Mouse (Mus musculus) CH12.LX (cell line): ENCODE results near the gene Adam11. TPM values are rescaled to one million over a fixed set of nuclear protein-coding genes. Genes with fewer than 3 reads are reported as not detected.

Experiments
- DNase-seq: peaks from one replicate; pipeline ENCODE4 v3.0.0-alpha.2; 2013; ENCODE audit errors: extremely low read depth
- H3K27ac ChIP-seq: 2 replicates; pipeline ENCODE4 v1.5.1; 2012; ENCODE audit warnings: low read depth, mild to moderate bottlenecking, control low read depth, moderate library complexity; ENCODE audit not compliant: insufficient read depth
- H3K27me3 ChIP-seq: replicated peaks from 2 replicates; pipeline ENCODE3; 2012; ENCODE audit warnings: inconsistent platforms
- H3K36me3 ChIP-seq, 2 experiments: replicated peaks in 1 of 2; 2 replicates each; pipeline versions ENCODE3 to v1.6.1; 2012; ENCODE audit warnings: inconsistent platforms in 1 of 2, low read length in 1 of 2, mild to moderate bottlenecking in 1 of 2, mixed read lengths in 1 of 2, moderate library complexity in 1 of 2; ENCODE audit not compliant: control insufficient read depth in 1 of 2, insufficient read depth in 1 of 2
- H3K4me1 ChIP-seq, 2 experiments: 2 replicates each; pipeline ENCODE4 v1.6.1; 2012; ENCODE audit warnings: inconsistent platforms in 1 of 2, moderate library complexity in 1 of 2; ENCODE audit not compliant: insufficient read depth in 2 of 2, control insufficient read depth in 1 of 2
- H3K4me2 ChIP-seq: 2 replicates; pipeline ENCODE4 v1.6.1; 2012; ENCODE audit warnings: low read depth, mild to moderate bottlenecking, control low read depth; ENCODE audit not compliant: poor library complexity, insufficient read depth, severe bottlenecking
- H3K4me3 ChIP-seq, 3 experiments: fragments of 150-350 bp in 1 of 3; sonication (generic) in 1 of 3; replicated peaks in 1 of 3; 2 replicates each; pipeline versions ENCODE3 to v1.5.1; 2011 to 2012; ENCODE audit warnings: low read depth in 2 of 3, low read length in 2 of 3, mild to moderate bottlenecking in 2 of 3, moderate library complexity in 2 of 3, control low read depth in 1 of 3, improper control_type of control experiment in 1 of 3, inconsistent platforms in 1 of 3, mixed read lengths in 1 of 3; ENCODE audit not compliant: poor library complexity in 1 of 3
- H3K79me2 ChIP-seq: replicated peaks from 2 replicates; pipeline ENCODE4 v1.6.1; 2012; ENCODE audit warnings: mild to moderate bottlenecking, moderate library complexity; ENCODE audit not compliant: control insufficient read depth, poor library complexity, insufficient read depth, severe bottlenecking; ENCODE audit errors: extremely low read depth
- H3K9ac ChIP-seq: 2 replicates; pipeline ENCODE4 v1.6.1; 2012; ENCODE audit warnings: low read depth, mild to moderate bottlenecking, control low read depth, moderate library complexity; ENCODE audit not compliant: insufficient read depth
- H3K9me3 ChIP-seq: replicated peaks from 2 replicates; pipeline ENCODE3; 2012; ENCODE audit warnings: low read length, inconsistent platforms, mixed read lengths
- CHD1 ChIP-seq: IDR thresholded peaks from 2 replicates; pipeline ENCODE4 v1.6.1; 2012; ENCODE audit warnings: low read depth, low read length, improper control_type of control experiment, inconsistent platforms
- CHD2 ChIP-seq: IDR thresholded peaks from 2 replicates; pipeline ENCODE4 v1.6.1; 2011; ENCODE audit warnings: low read length, improper control_type of control experiment
- CTCF ChIP-seq, 2 experiments: IDR thresholded peaks in 1 of 2; conservative IDR thresholded peaks in 1 of 2; 2 replicates each; pipeline ENCODE4 v1.5.1; 2011 to 2012; ENCODE audit warnings: low read depth in 2 of 2, low read length in 2 of 2, improper control_type of control experiment in 1 of 2, inconsistent platforms in 1 of 2, mild to moderate bottlenecking in 1 of 2, moderate library complexity in 1 of 2
- E2F4 ChIP-seq: IDR thresholded peaks from 2 replicates; pipeline ENCODE4 v1.6.1; 2011; ENCODE audit warnings: low read depth, low read length, improper control_type of control experiment; ENCODE audit not compliant: insufficient replicate concordance
- IRF4 ChIP-seq: IDR thresholded peaks from 2 replicates; pipeline ENCODE4 v1.6.1; 2014; ENCODE audit warnings: low read depth, mild to moderate bottlenecking, inconsistent platforms, low read length, improper control_type of control experiment
- MAFK ChIP-seq: IDR thresholded peaks from 2 replicates; pipeline ENCODE4 v1.6.1; 2011; ENCODE audit warnings: low read length, improper control_type of control experiment; ENCODE audit not compliant: insufficient replicate concordance
- MAX ChIP-seq: IDR thresholded peaks from 2 replicates; pipeline ENCODE4 v1.6.1; 2011; ENCODE audit warnings: low read length, improper control_type of control experiment
- MAZ ChIP-seq: IDR thresholded peaks from 2 replicates; pipeline ENCODE4 v1.6.1; 2012; ENCODE audit warnings: low read depth, mild to moderate bottlenecking, inconsistent platforms, low read length, improper control_type of control experiment, moderate library complexity
- MEF2A ChIP-seq: IDR thresholded peaks from 2 replicates; pipeline ENCODE4 v1.6.1; 2014; ENCODE audit warnings: low read depth, mild to moderate bottlenecking, inconsistent platforms, low read length, improper control_type of control experiment, borderline replicate concordance
- MXI1 ChIP-seq: IDR thresholded peaks from 2 replicates; pipeline ENCODE4 v1.6.1; 2011; ENCODE audit warnings: mild to moderate bottlenecking, low read depth, low read length, improper control_type of control experiment
- NELFE ChIP-seq: IDR thresholded peaks from 2 replicates; pipeline ENCODE4 v1.6.1; 2011; ENCODE audit warnings: low read depth, low read length, improper control_type of control experiment
- NRF1 ChIP-seq: IDR thresholded peaks from 2 replicates; pipeline ENCODE4 v1.6.1; 2014; ENCODE audit warnings: low read depth, mild to moderate bottlenecking, inconsistent platforms, low read length, improper control_type of control experiment, moderate library complexity
- RCOR1 ChIP-seq: conservative IDR thresholded peaks from 2 replicates; pipeline ENCODE4 v1.6.1; 2012; ENCODE audit warnings: low read depth, mild to moderate bottlenecking, inconsistent platforms, low read length, improper control_type of control experiment
- SMC3 ChIP-seq: IDR thresholded peaks from 2 replicates; pipeline ENCODE4 v1.6.1; 2011; ENCODE audit warnings: low read depth, low read length, improper control_type of control experiment
- UBTF ChIP-seq: IDR thresholded peaks from 2 replicates; pipeline ENCODE4 v1.6.1; 2012; ENCODE audit warnings: low read depth, mild to moderate bottlenecking, inconsistent platforms, low read length, improper control_type of control experiment, moderate library complexity
- USF1 ChIP-seq: IDR thresholded peaks from 2 replicates; pipeline ENCODE4 v1.6.1; 2014; ENCODE audit warnings: low read depth, mild to moderate bottlenecking, inconsistent platforms, low read length, improper control_type of control experiment
- ZKSCAN1 ChIP-seq: IDR thresholded peaks from 2 replicates; pipeline ENCODE4 v1.6.1; 2012; ENCODE audit warnings: low read depth, inconsistent platforms, low read length, improper control_type of control experiment, borderline replicate concordance
- ZMIZ1 ChIP-seq: IDR thresholded peaks from 2 replicates; pipeline ENCODE4 v1.6.1; 2012; ENCODE audit warnings: low read depth, mild to moderate bottlenecking, inconsistent platforms, low read length, improper control_type of control experiment
- dilution Hi-C: fragments of 300-500 bp; cut with MboI; formaldehyde crosslinking; loops from 2 replicates; pipeline ENCODE4 v1.14.3; 2020; ENCODE audit warnings: low sequenced_read_pairs; ENCODE audit not compliant: extremely low pct_unique_long_range_greater_than_20kb, extremely low pct_ligation_motif_present
- in situ Hi-C: fragments of 300-500 bp; cut with MboI; formaldehyde crosslinking; loops from 3 replicates; pipeline ENCODE4 v1.14.3; 2019; ENCODE audit warnings: low sequenced_read_pairs, low pct_ligation_motif_present, low pct_unique_long_range_greater_than_20kb, mixed read lengths
- polyA plus RNA-seq: library from polyadenylated mRNA; unstranded; fragments of >175 nt; gene quantifications from 2 replicates; pipeline ENCODE4 v1.2.1, GENCODE M21; 2012; ENCODE audit warnings: low read depth; ENCODE audit not compliant: insufficient read length
- total RNA-seq, 2 experiments: library from RNA; depleted of rRNA; stranded (reverse); fragments of 300-350 nt in 1 of 2; fragments of >200 nt in 1 of 2; gene quantifications; 2 replicates each; pipeline ENCODE4 v1.2.3; 2012 to 2014

Adam11 gene
- total and polyA plus RNA-seq, 3 experiments = not detected

GRCm38 (mm10) chr11:102780271-102780985, 19.2 kb downstream of the Adam11 start:
- peaks cover 94% of the 10 kb centered on the region for H3K27me3 ChIP-seq
- H3K79me2 ChIP-seq = no peaks in the 10 kb centered on the region
- H3K9me3 ChIP-seq = peaks cover 12% of the 10 kb centered on the region
- 0 out of 4 replicates have a peak, but pooled peaks cover 0 to 2% of the 10 kb centered on the region in 2 experiments for H3K4me1 ChIP-seq
- no peaks in the 10 kb centered on the region for H3K36me3 ChIP-seq
- H3K4me3 ChIP-seq = no peak overlapping the region
- dilution Hi-C loops = no loop called here
- in situ Hi-C loops = loop anchor here (5.0 kb wide), 1 partner anchor 62 kb away; no protein-coding TSS in a partner anchor
- H3K4me2 ChIP-seq = no peak overlapping the region
- DNase-seq = no peak
- TF ChIP-seq MXI1 (no peak), UBTF (no peak), SMC3 (no peak), MEF2A (no peak), ZMIZ1 (no peak), MAX (no peak), E2F4 (no peak), MAZ (no peak), CTCF (conservative IDR thresholded peaks at IDR 0.05 in 1 of 2, IDR thresholded peaks at IDR 0.05 in 1 of 2; ENCODE audit: low read depth in 2 of 2, low read length in 2 of 2) (no peak), NELFE (no peak), MAFK (no peak)
- no peak overlapping the region for H3K27ac ChIP-seq
- no peak overlapping the region for H3K9ac ChIP-seq

GRCm38 (mm10) chr11:102780986-102781351, 19.7 kb downstream of the Adam11 start:
- peaks cover 92% of the 10 kb centered on the region for H3K27me3 ChIP-seq
- H3K4me1 ChIP-seq = 0 out of 4 replicates have a peak, but pooled peaks cover 0 to 2% of the 10 kb centered on the region in 2 experiments
- no peak overlapping the region for H3K4me3 ChIP-seq
- in situ Hi-C loops = loop anchor here (5.0 kb wide), 1 partner anchor 61 kb away; no protein-coding TSS in a partner anchor
- H3K9me3 ChIP-seq = peaks cover 12% of the 10 kb centered on the region
- H3K9ac ChIP-seq = no peak overlapping the region
- no peak overlapping the region for H3K4me2 ChIP-seq
- no peaks in the 10 kb centered on the region for H3K79me2 ChIP-seq
- DNase-seq = no peak
- no peaks in the 10 kb centered on the region for H3K36me3 ChIP-seq
- dilution Hi-C loops = no loop called here
- H3K27ac ChIP-seq = no peak overlapping the region
- no peak for TF ChIP-seq E2F4
- no peak for TF ChIP-seq CHD1
- TF ChIP-seq ZKSCAN1 = no peak
- TF ChIP-seq IRF4 = no peak
- no peak for TF ChIP-seq NRF1
- TF ChIP-seq USF1 = no peak
- TF ChIP-seq CHD2 = no peak
- no peak for TF ChIP-seq MAFK
- TF ChIP-seq CTCF (conservative IDR thresholded peaks at IDR 0.05 in 1 of 2, IDR thresholded peaks at IDR 0.05 in 1 of 2; ENCODE audit: low read depth in 2 of 2, low read length in 2 of 2) = no peak
- no peak for TF ChIP-seq RCOR1
- no peak for TF ChIP-seq MAZ
- TF ChIP-seq, all 38 proteins: peak for 0
